Mouse (Mus musculus): Measurements from ENCODE around the gene Golga7b. TPM values are rescaled to one million over a fixed set of nuclear protein-coding genes. Genes with fewer than 3 reads are reported as not detected.

Golga7b gene
- polyA plus RNA-seq, 1 experiment = not detected

GRCm38 (mm10) chr19:42290954-42291661 lies 43.7 kb downstream of the Golga7b start:
- Histone ChIP-seq H3K4me1 (ENCODE audit: control insufficient read depth, insufficient read depth, low read length) (no peaks in the 10 kb centered on the region), H3K27ac (ENCODE audit: insufficient read depth, low read depth, low read length) (no peak overlapping the region)

GRCm38 (mm10) chr19:42292106-42292505 lies 44.7 kb downstream of the Golga7b start:
- Histone ChIP-seq H3K4me3 (ENCODE audit: insufficient read depth, low read length) (no peak overlapping the region), H3K4me1 (ENCODE audit: control insufficient read depth, insufficient read depth, low read length) (no peaks in the 10 kb centered on the region), H3K27ac (ENCODE audit: insufficient read depth, low read depth, low read length) (no peak overlapping the region)
- TF ChIP-seq CTCF (IDR thresholded peaks at IDR 0.05; ENCODE audit: low read depth, low read length) = no peak
- no peak for TF ChIP-seq POLR2A (IDR thresholded peaks at IDR 0.05; ENCODE audit: borderline replicate concordance, low read depth, low read length)

More at GRCm38 (mm10) chr19:42290954-42291661, 43.7 kb downstream of the Golga7b start:
- TF ChIP-seq CTCF (IDR thresholded peaks at IDR 0.05; ENCODE audit: low read depth, low read length) (no peak), POLR2A (IDR thresholded peaks at IDR 0.05; ENCODE audit: borderline replicate concordance, low read depth, low read length) (no peak)
- H3K4me3 ChIP-seq (ENCODE audit: insufficient read depth, low read length) = no peak overlapping the region

- Histone ChIP-seq H3K4me3 (ENCODE audit: insufficient read depth, low read length) (no peak overlapping the region), H3K27ac (ENCODE audit: insufficient read depth, low read depth, low read length) (no peak overlapping the region), H3K4me1 (ENCODE audit: control insufficient read depth, insufficient read depth, low read length) (no peaks in the 10 kb centered on the region)
- no peak for TF ChIP-seq CTCF (IDR thresholded peaks at IDR 0.05; ENCODE audit: low read depth, low read length)
Observed at GRCm38 (mm10) chr19:42293216-42293615, 45.8 kb downstream of the Golga7b start.

- H3K27ac ChIP-seq (ENCODE audit: insufficient read depth, low read depth, low read length) = no peak overlapping the region
- H3K4me1 ChIP-seq (ENCODE audit: control insufficient read depth, insufficient read depth, low read length) = no peaks in the 10 kb centered on the region
- TF ChIP-seq CTCF (IDR thresholded peaks at IDR 0.05; ENCODE audit: low read depth, low read length) = no peak
- no peak for TF ChIP-seq POLR2A (IDR thresholded peaks at IDR 0.05; ENCODE audit: borderline replicate concordance, low read depth, low read length)
- no peak overlapping the region for H3K4me3 ChIP-seq (ENCODE audit: insufficient read depth, low read length)
Observed at GRCm38 (mm10) chr19:42303210-42303813, 55.9 kb downstream of the Golga7b start.

- TF ChIP-seq CTCF (IDR thresholded peaks at IDR 0.05; ENCODE audit: low read depth, low read length) (no peak), POLR2A (IDR thresholded peaks at IDR 0.05; ENCODE audit: borderline replicate concordance, low read depth, low read length) (no peak)
- Histone ChIP-seq H3K4me3 (ENCODE audit: insufficient read depth, low read length) (no peak overlapping the region), H3K4me1 (ENCODE audit: control insufficient read depth, insufficient read depth, low read length) (no peaks in the 10 kb centered on the region), H3K27ac (ENCODE audit: insufficient read depth, low read depth, low read length) (no peak overlapping the region)
Observed at GRCm38 (mm10) chr19:42304506-42304905, 57.1 kb downstream of the Golga7b start.

GRCm38 (mm10) chr19:42305746-42306145 lies 58.4 kb downstream of the Golga7b start:
- TF ChIP-seq POLR2A (IDR thresholded peaks at IDR 0.05; ENCODE audit: borderline replicate concordance, low read depth, low read length) (no peak), CTCF (IDR thresholded peaks at IDR 0.05; ENCODE audit: low read depth, low read length) (no peak)
- Histone ChIP-seq H3K4me3 (ENCODE audit: insufficient read depth, low read length) (no peak overlapping the region), H3K4me1 (ENCODE audit: control insufficient read depth, insufficient read depth, low read length) (no peaks in the 10 kb centered on the region), H3K27ac (ENCODE audit: insufficient read depth, low read depth, low read length) (no peak overlapping the region)

- H3K4me3 ChIP-seq (ENCODE audit: insufficient read depth, low read length) = no peak overlapping the region
- no peak for TF ChIP-seq CTCF (IDR thresholded peaks at IDR 0.05; ENCODE audit: low read depth, low read length)
- TF ChIP-seq POLR2A (IDR thresholded peaks at IDR 0.05; ENCODE audit: borderline replicate concordance, low read depth, low read length) = no peak
Observed at GRCm38 (mm10) chr19:42306202-42306601, 58.8 kb downstream of the Golga7b start.

GRCm38 (mm10) chr19:42307019-42307418 lies 59.6 kb downstream of the Golga7b start:
- no peak overlapping the region for H3K27ac ChIP-seq (ENCODE audit: insufficient read depth, low read depth, low read length)
- no peaks in the 10 kb centered on the region for H3K4me1 ChIP-seq (ENCODE audit: control insufficient read depth, insufficient read depth, low read length)
- TF ChIP-seq POLR2A (IDR thresholded peaks at IDR 0.05; ENCODE audit: borderline replicate concordance, low read depth, low read length) (no peak), CTCF (IDR thresholded peaks at IDR 0.05; ENCODE audit: low read depth, low read length) (no peak)
- no peak overlapping the region for H3K4me3 ChIP-seq (ENCODE audit: insufficient read depth, low read length)

More at GRCm38 (mm10) chr19:42306202-42306601, 58.8 kb downstream of the Golga7b start:
- Histone ChIP-seq H3K4me1 (ENCODE audit: control insufficient read depth, insufficient read depth, low read length) (no peaks in the 10 kb centered on the region), H3K27ac (ENCODE audit: insufficient read depth, low read depth, low read length) (no peak overlapping the region)

GRCm38 (mm10) chr19:42308931-42309330 lies 61.6 kb downstream of the Golga7b start:
- H3K4me3 ChIP-seq (ENCODE audit: insufficient read depth, low read length) = no peak overlapping the region
- no peak overlapping the region for H3K27ac ChIP-seq (ENCODE audit: insufficient read depth, low read depth, low read length)
- no peaks in the 10 kb centered on the region for H3K4me1 ChIP-seq (ENCODE audit: control insufficient read depth, insufficient read depth, low read length)
- TF ChIP-seq POLR2A (IDR thresholded peaks at IDR 0.05; ENCODE audit: borderline replicate concordance, low read depth, low read length) = no peak
- no peak for TF ChIP-seq CTCF (IDR thresholded peaks at IDR 0.05; ENCODE audit: low read depth, low read length)

- no peak overlapping the region for H3K4me3 ChIP-seq (ENCODE audit: insufficient read depth, low read length)
- TF ChIP-seq CTCF (IDR thresholded peaks at IDR 0.05; ENCODE audit: low read depth, low read length) = no peak
- no peak overlapping the region for H3K27ac ChIP-seq (ENCODE audit: insufficient read depth, low read depth, low read length)
- H3K4me1 ChIP-seq (ENCODE audit: control insufficient read depth, insufficient read depth, low read length) = no peaks in the 10 kb centered on the region
Observed at GRCm38 (mm10) chr19:42311332-42311731, 64.0 kb downstream of the Golga7b start.
